Mouse (Mus musculus): ENCODE results near the gene Zfp97. TPM values are rescaled to one million over a fixed set of nuclear protein-coding genes. Genes with fewer than 3 reads are reported as not detected.
"Not testable (repeated sequence)": the region's sequence is repeated elsewhere in the genome, so short reads cannot be mapped to it uniquely, and the experiment has no call there.

Gene Zfp97
- 1 to 10 TPM; 3.4 to 4.0 TPM for total RNA-seq (2021)
- long read RNA-seq, result 0 reads

DNA sequence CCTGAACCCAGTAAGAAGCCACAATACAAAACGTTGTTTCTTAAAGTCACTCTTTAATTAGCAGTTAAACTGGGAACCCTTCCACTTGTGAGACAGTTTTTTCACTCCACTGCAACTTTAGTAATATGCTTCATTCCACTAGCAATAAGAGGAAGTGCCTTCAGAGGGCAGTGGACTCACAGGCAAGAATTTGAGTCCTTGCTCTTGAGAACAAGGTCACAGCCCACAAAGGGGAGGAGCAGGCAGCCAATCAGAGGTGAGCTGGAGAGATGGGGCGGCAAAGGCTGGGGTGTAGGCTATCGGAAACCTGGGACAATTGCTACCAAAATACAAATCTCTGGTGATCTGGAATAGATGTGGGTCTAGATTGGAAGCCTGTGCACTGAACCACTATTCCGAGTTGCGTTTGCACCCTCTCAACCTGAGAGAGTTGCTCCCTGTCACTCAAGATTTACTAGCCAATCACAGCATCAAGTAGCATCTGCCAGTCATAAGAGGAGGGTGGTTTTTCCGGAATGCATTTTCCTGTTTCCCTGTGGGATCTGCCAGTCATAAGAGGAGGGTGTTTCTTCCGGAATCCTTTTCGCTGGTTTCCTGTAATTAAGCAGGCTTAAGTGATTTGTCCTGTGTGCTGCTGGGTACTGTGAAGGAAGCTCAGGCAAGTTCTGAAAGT, at the start of gene Zfp97:
Gene Zfp97, plus strand, starts transcription at position 586 of the 673 bp plus-strand sequence.
- not testable (repeated sequence) for DNase-seq (ENCODE audit: low spot score in 2 of 2)

DNA sequence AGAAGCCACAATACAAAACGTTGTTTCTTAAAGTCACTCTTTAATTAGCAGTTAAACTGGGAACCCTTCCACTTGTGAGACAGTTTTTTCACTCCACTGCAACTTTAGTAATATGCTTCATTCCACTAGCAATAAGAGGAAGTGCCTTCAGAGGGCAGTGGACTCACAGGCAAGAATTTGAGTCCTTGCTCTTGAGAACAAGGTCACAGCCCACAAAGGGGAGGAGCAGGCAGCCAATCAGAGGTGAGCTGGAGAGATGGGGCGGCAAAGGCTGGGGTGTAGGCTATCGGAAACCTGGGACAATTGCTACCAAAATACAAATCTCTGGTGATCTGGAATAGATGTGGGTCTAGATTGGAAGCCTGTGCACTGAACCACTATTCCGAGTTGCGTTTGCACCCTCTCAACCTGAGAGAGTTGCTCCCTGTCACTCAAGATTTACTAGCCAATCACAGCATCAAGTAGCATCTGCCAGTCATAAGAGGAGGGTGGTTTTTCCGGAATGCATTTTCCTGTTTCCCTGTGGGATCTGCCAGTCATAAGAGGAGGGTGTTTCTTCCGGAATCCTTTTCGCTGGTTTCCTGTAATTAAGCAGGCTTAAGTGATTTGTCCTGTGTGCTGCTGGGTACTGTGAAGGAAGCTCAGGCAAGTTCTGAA, 57.7 kb downstream of the Zfp97 start:
- not testable (repeated sequence) for DNase-seq (ENCODE audit: low spot score in 2 of 2)

DNA sequence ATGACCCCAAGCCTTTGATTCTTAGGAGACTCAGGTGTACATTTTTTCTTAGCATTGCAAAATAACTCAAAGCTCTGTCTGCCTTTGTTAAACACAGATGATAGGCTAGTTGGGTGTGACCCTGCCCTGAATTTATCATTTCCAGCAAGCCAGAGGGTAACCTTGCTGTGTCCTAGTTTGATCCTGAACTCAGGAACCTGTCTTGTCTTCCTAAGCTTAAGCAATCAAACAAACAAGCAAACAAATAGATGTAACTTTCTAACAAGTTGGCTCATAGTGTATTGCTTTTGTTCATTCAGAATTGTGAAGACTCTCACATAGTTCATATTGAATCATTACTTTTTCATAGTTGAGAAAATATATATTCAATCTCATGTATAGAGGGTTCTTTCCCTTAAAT, 73.5 kb downstream of the Zfp97 start:
- not testable (repeated sequence) for DNase-seq (ENCODE audit: low spot score in 2 of 2)

DNA sequence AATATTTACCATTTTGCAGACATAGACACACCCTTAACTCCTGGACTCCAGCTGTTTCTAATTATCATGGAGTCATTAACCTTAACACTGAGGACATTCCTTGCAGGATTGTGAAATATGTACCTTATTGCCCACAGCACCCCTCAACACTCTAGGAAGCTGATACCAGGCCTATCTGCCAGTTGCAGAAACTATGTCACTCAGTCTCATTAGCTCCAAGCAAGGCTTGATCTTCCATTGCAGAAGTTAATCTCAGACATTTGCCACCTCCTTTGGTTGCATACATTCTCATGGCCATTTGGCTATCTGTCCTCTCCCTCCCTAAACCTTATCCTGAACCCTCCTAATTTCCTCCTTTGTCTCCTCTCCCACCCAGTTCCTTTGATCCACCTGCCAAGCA, 74.0 kb downstream of the Zfp97 start:
- no peak for DNase-seq (ENCODE audit: low spot score in 2 of 2)

DNA sequence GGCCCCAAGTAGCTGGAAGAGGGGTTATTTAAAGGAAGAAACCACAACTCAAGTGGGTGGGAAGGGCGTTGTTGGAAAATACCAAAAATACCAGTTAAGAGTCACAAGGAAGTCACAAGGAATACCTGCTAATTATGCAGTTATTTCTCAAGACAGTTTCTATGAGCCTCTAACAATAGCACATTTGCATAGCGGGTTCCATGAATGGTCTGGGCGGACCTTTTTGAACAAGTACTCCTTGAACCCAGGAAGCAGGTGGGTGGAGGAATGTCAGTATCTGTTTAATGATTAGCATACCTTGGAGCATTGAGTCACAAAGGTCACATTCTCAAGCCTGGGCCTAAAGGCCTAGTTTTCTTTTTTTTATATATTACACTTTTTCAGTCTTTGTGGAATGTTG, 74.9 kb downstream of the Zfp97 start:
- DNase-seq (ENCODE audit: low spot score in 2 of 2), result not testable (repeated sequence)

Other genes starting within 250 kb of the Zfp97 start
- gene Zfp960, start 57.3 kb upstream of the Zfp97 start, total RNA-seq (2021), result 1 to 10 TPM; 5.1 to 5.6 TPM